Mouse (Mus musculus) midbrain, embryonic 11.5 days (tissue): ENCODE results near the gene Fam83f. TPM values are rescaled to one million over a fixed set of nuclear protein-coding genes. Genes with fewer than 3 reads are reported as not detected.

ENCODE experiments used
- ATAC-seq: fragments of 200-750 bp; cut with Nextera tagmentation; 2 replicates; pipeline ENCODE4 v1.8.0; 2017; ENCODE audit warnings: moderate TSS enrichment, moderate library complexity; ENCODE audit not compliant: low FRiP score
- DNase-seq: peaks from one replicate; pipeline ENCODE4 v3.0.0; 2015; ENCODE audit warnings: low spot score; ENCODE audit errors: missing footprints
- H3K27ac ChIP-seq: fragments of 300-500 bp; sonication (generic); 2 replicates; pipeline ENCODE4 v1.5.1; 2014; ENCODE audit warnings: low read depth, low read length
- H3K27me3 ChIP-seq: fragments of 300-500 bp; sonication (generic); 2 replicates; pipeline ENCODE4 v1.6.1; 2014; ENCODE audit warnings: mild to moderate bottlenecking, low read length, moderate library complexity, mixed read lengths; ENCODE audit not compliant: control insufficient read depth, insufficient read depth
- H3K36me3 ChIP-seq: fragments of 300-500 bp; sonication (generic); 2 replicates; pipeline ENCODE4 v1.6.1; 2014; ENCODE audit warnings: mild to moderate bottlenecking, low read length, moderate library complexity, mixed read lengths; ENCODE audit not compliant: control insufficient read depth, insufficient read depth
- H3K4me1 ChIP-seq: fragments of 300-500 bp; sonication (generic); 2 replicates; pipeline ENCODE4 v1.6.1; 2014; ENCODE audit warnings: low read length; ENCODE audit not compliant: control insufficient read depth, insufficient read depth
- H3K4me2 ChIP-seq: fragments of 300-500 bp; sonication (generic); 2 replicates; pipeline ENCODE4 v1.6.1; 2014; ENCODE audit warnings: mild to moderate bottlenecking, moderate library complexity
- H3K4me3 ChIP-seq: fragments of 300-500 bp; sonication (generic); 2 replicates; pipeline ENCODE4 v1.5.1; 2014; ENCODE audit warnings: low read depth, low read length
- H3K9ac ChIP-seq: fragments of 300-500 bp; sonication (generic); 2 replicates; pipeline ENCODE4 v1.6.1; 2014; ENCODE audit warnings: low read length
- H3K9me3 ChIP-seq: fragments of 300-500 bp; sonication (generic); 2 replicates; pipeline ENCODE4 v1.6.1; 2016; ENCODE audit warnings: low read length; ENCODE audit not compliant: control insufficient read depth
- WGBS: fragments of 180-500 bp; shearing (Covaris S2); extraction: QIAGEN DNeasy Blood & Tissue Kit; methylation state at CpG from one replicate; pipeline ENCODE4 v1.1.7; 2014; 5-methylcytosine and 5-hydroxymethylcytosine counted together
- polyA plus RNA-seq: library from polyadenylated mRNA; unstranded; fragments of >200 nt; fragmentation: Nextera tagmentation; extraction: Ambion mirVana; gene quantifications from 2 replicates; pipeline ENCODE4 v1.2.1, GENCODE M21; 2014

Gene Fam83f
- polyA plus RNA-seq, 1 experiment from 2014 or later = 0.16 TPM

- Histone ChIP-seq H3K27me3 (no peaks in the 10 kb centered on the region), H3K4me1 (no peaks in the 10 kb centered on the region), H3K36me3 (no peaks in the 10 kb centered on the region), H3K9me3 (no peaks in the 10 kb centered on the region), H3K9ac (no peak overlapping the region), H3K4me2 (no peak overlapping the region), H3K27ac (no peak overlapping the region), H3K4me3 (no peak overlapping the region)
- ATAC-seq = no peak
- 75% methylated on average over 13 of the region's 13 CpGs for WGBS
- no peak for DNase-seq
Observed at GRCm38 (mm10) chr15:80636757-80637372, 34.8 kb upstream of the Fam83f start.

GRCm38 (mm10) chr15:80639071-80639702 lies 32.5 kb upstream of the Fam83f start:
- H3K27me3 ChIP-seq = no peaks in the 10 kb centered on the region
- H3K4me2 ChIP-seq = no peak overlapping the region
- 62% methylated on average over 11 of the region's 11 CpGs for WGBS
- ATAC-seq (no peak), DNase-seq (no peak)
- no peaks in the 10 kb centered on the region for H3K4me1 ChIP-seq
- H3K4me3 ChIP-seq = no peak overlapping the region
- no peaks in the 10 kb centered on the region for H3K9me3 ChIP-seq
- no peaks in the 10 kb centered on the region for H3K36me3 ChIP-seq
- H3K27ac ChIP-seq = no peak overlapping the region
- no peak overlapping the region for H3K9ac ChIP-seq

GRCm38 (mm10) chr15:80639874-80640273 lies 31.8 kb upstream of the Fam83f start:
- DNase-seq = no peak
- no peak overlapping the region for H3K27ac ChIP-seq
- no peaks in the 10 kb centered on the region for H3K27me3 ChIP-seq
- no peaks in the 10 kb centered on the region for H3K4me1 ChIP-seq
- H3K36me3 ChIP-seq = no peaks in the 10 kb centered on the region
- no peaks in the 10 kb centered on the region for H3K9me3 ChIP-seq
- WGBS = 74% methylated on average over 3 of the region's 3 CpGs
- no peak overlapping the region for H3K4me2 ChIP-seq
- no peak overlapping the region for H3K4me3 ChIP-seq
- no peak for ATAC-seq
- no peak overlapping the region for H3K9ac ChIP-seq

GRCm38 (mm10) chr15:80641702-80642435 lies 29.8 kb upstream of the Fam83f start:
- Histone ChIP-seq H3K4me1 (no peaks in the 10 kb centered on the region), H3K4me3 (no peak overlapping the region), H3K9ac (no peak overlapping the region), H3K27me3 (no peaks in the 10 kb centered on the region), H3K9me3 (no peaks in the 10 kb centered on the region), H3K4me2 (no peak overlapping the region), H3K36me3 (no peaks in the 10 kb centered on the region), H3K27ac (no peak overlapping the region)
- WGBS = 85% methylated on average over 2 of the region's 2 CpGs
- DNase-seq = no peak
- ATAC-seq = no peak

GRCm38 (mm10) chr15:80645006-80645797 lies 26.4 kb upstream of the Fam83f start:
- no peak overlapping the region for H3K4me2 ChIP-seq
- DNase-seq (peak; percentile 79), ATAC-seq (no peak)
- no peaks in the 10 kb centered on the region for H3K27me3 ChIP-seq
- H3K9me3 ChIP-seq = no peaks in the 10 kb centered on the region
- no peak overlapping the region for H3K4me3 ChIP-seq
- H3K36me3 ChIP-seq = no peaks in the 10 kb centered on the region
- 86% methylated on average over 17 of the region's 17 CpGs for WGBS
- no peak overlapping the region for H3K27ac ChIP-seq
- H3K4me1 ChIP-seq = no peaks in the 10 kb centered on the region
- H3K9ac ChIP-seq = no peak overlapping the region

GRCm38 (mm10) chr15:80648977-80649606 lies 22.6 kb upstream of the Fam83f start:
- 79% methylated on average over 15 of the region's 15 CpGs for WGBS
- H3K4me3 ChIP-seq = no peak overlapping the region

GRCm38 (mm10) chr15:80650412-80650811 lies 21.2 kb upstream of the Fam83f start:
- no peak for DNase-seq
- Histone ChIP-seq H3K4me3 (no peak overlapping the region), H3K4me1 (no peaks in the 10 kb centered on the region), H3K27ac (no peak overlapping the region), H3K9ac (no peak overlapping the region), H3K4me2 (no peak overlapping the region), H3K9me3 (no peaks in the 10 kb centered on the region), H3K36me3 (no peaks in the 10 kb centered on the region), H3K27me3 (no peaks in the 10 kb centered on the region)
- WGBS = 81% methylated on average over 2 of the region's 2 CpGs
- no peak for ATAC-seq

More at GRCm38 (mm10) chr15:80648977-80649606, 22.6 kb upstream of the Fam83f start:
- DNase-seq (peak; percentile 82), ATAC-seq (no peak)
- H3K9me3 ChIP-seq = no peaks in the 10 kb centered on the region
- H3K27ac ChIP-seq = no peak overlapping the region
- no peak overlapping the region for H3K9ac ChIP-seq
- H3K4me2 ChIP-seq = no peak overlapping the region
- no peaks in the 10 kb centered on the region for H3K27me3 ChIP-seq
- no peaks in the 10 kb centered on the region for H3K4me1 ChIP-seq
- no peaks in the 10 kb centered on the region for H3K36me3 ChIP-seq

GRCm38 (mm10) chr15:80653865-80654264 lies 17.8 kb upstream of the Fam83f start:
- WGBS = 93% methylated on average over 8 of the region's 8 CpGs
- no peak overlapping the region for H3K4me2 ChIP-seq
- no peaks in the 10 kb centered on the region for H3K27me3 ChIP-seq
- H3K9ac ChIP-seq = no peak overlapping the region
- peaks cover 2% of the 10 kb centered on the region for H3K4me1 ChIP-seq
- H3K27ac ChIP-seq = no peak overlapping the region
- ATAC-seq (no peak), DNase-seq (no peak)
- H3K9me3 ChIP-seq = no peaks in the 10 kb centered on the region
- H3K4me3 ChIP-seq = no peak overlapping the region
- H3K36me3 ChIP-seq = no peaks in the 10 kb centered on the region
